Mouse (Mus musculus) heart, postnatal 0 days (tissue): ENCODE data around the gene Izumo4.

Source experiments
- CTCF ChIP-seq: IDR thresholded peaks from 2 replicates; pipeline ENCODE4 v1.5.1; 2016; ENCODE audit warnings: antibody characterized with exemption, control low read depth, low read depth
- EP300 ChIP-seq: IDR thresholded peaks from 2 replicates; pipeline ENCODE4 v1.6.1; 2016; ENCODE audit warnings: antibody characterized with exemption, low read depth

DNA sequence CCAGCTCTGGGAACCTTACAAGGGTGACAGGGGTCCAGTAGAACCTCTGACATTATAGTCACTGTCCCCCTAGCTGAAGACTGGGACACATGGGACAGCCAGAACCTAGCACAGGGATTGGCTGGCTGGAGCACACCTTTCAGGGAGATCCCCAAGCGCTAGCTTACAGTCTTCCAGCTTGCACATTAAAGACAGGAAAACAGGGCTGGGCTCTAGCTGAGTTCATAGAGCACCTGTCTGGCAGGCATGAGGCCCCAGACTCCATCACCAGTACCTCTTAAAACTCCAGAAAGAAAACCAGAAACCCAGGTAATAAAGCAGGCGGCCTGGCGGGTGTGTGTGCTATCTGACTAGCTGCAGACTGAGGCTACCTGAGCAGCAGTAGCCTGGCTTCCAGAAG lies 28.3 kb upstream of the Izumo4 start:
- no peak for TF ChIP-seq CTCF
- TF ChIP-seq EP300 = no peak
